Mouse (Mus musculus) skeletal muscle tissue, adult 2 months (tissue): ENCODE measurements around the gene Gpam.

Experiments
- DNase-seq: peaks from one replicate; pipeline ENCODE4 v3.0.0-alpha.2; 2012; ENCODE audit warnings: low read depth, low spot score

Gpam gene

DNA sequence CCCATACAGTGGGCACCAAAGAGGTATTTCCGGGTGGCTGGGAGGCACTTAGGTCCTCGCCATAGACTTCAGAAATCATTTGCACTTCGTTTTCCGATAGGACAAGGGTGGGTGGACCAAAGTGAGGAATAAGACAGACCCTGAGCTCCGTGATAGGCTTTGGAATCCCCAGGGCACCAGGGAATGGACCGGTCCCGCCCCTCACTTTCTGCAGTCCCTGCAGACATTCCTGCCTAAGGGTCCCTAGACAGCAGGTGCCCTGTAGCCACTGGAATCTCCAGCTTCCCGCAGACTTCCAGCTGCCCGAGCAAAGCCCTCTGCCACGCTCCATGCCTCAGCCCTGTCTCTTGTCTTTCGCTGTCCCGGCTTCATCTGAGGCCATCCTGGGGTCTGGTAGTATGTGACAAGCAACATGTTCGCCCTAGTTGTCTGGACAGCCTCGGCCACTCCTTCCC lies 65.6 kb downstream of the Gpam start:
- DNase-seq: no peak

DNA sequence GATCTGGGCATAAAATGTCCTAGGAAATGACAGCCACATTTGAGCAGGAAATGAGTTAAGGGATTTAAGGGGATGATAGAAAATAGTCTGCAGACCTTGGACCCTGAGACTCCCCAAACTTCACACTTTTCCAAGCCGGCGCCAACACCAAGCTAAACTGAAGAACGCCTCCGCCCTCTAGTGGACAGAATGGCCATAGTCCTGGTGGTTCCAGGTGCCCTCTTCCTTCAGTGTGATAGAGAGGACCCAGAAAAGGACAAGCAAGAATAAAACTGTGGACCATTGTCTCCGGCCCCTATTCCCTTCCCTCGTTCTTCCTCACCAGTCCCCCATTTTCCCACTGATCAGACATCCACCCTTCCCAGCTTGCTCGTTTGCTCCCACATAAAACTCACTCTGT lies 66.1 kb downstream of the Gpam start:
- DNase-seq: no peak

DNA sequence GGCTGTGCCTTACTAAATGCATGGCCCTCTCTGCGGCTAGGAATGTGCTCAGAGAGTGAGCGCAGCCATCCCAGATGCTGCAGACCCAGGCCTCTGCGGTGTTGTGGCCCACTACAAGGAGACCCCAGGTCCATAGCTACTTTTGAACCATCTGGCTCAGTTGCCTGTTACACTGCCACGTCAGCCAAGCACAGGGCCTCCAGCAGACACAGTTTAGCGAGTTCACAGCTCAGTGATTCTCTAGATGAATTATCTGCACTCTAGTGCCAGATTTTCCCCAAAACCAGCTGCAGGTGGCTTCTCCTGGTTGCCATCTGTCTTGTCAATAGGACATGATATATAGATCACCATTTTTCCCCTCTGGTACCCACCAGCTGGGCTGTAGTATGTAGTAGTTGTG lies 69.6 kb downstream of the Gpam start:
- no peak for DNase-seq

DNA sequence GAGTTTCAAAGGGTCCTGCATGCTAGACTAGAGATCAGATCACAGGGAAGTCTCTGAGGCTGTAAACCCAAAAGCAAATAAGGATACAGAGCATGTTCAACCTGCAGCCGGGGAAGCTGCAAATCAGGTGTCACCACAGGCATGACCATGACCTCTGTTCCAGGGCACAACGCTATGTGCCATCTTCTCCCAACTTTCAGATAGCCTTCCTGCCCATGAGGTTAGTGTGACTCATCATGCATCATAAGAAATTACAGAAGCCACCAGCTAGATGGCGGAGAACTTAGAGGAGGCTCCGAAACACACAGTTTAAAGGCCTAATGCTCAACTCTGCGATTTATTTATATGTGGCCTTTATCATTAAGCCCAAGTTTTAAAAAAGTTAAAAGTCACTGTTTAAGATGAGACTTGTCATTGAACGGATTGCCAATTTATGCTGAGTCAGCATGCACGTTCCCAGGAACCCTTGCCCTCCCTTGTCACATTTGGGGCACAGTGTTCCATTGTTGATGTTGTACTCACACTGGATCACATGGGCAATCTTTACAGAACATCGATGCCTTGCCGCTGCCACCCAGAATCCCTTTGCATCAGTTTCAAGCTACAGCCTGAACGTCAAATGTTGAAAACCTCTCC lies 71.3 kb downstream of the Gpam start:
- no peak for DNase-seq

DNA sequence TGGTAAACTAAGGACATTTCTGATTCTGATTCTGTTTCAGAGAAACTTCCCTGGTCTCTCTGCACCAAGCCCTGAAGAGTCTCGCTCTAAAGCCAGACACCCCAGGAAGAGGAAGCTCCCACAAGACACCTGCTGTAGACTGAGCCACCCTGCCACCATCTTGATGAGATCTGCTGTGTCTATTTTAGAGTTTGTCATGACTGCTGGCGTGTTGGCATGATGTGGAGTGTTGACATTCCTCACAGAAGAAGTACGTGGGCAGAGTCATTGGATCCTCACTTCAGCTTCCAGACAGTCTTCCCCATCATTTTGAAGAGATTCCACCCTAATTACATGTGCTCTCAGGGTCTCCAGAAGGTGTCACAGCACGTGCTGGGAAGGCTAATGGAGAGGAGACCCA lies 73.9 kb downstream of the Gpam start:
- no peak for DNase-seq

DNA sequence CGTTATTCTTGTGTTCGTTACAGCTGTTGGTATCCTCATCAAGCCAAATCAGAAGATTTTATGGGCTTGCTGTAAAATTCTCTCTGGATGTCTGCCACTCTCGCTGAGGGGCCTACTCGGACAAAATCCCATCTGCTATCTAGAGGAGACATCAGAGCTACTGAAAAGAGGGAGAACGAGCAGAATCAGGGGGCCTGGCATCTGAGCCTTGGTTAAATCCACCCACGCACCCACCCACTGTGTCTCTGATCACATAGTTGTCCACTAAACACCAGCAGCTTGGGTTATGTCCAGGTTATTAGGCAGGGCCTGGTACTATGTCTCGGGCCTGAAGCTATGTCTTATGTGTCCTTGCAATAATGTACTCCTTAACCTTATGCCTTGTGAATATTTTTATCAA lies 89.6 kb downstream of the Gpam start:
- DNase-seq: no peak

DNA sequence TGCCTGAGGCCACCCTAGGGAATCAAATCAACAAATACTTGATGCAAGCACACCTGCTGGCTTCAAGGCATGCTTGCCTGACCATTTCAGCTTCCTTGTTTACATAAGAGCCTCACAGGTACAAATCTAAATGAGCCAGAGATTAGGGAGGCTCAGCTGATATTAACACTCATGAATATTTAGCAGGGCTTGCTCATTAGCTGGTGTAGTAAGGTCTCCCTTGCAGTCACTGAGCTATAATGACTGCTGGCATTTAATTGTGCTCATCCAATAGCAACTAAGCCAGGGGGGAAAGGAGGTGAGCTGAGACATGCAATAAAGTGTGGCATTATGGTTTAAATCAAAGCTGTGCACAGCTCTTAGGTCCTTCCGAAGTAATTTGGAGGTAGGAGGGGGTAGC lies 108.2 kb downstream of the Gpam start:
- DNase-seq: no peak
